Mouse (Mus musculus) hindbrain, embryonic 12.5 days (tissue): ENCODE measurements around the gene Mb. TPM values are rescaled to one million over a fixed set of nuclear protein-coding genes. Genes with fewer than 3 reads are reported as not detected.
"Not testable (repeated sequence)": the region's sequence is repeated elsewhere in the genome, so short reads cannot be mapped to it uniquely, and the experiment has no call there.

ENCODE experiments used
- ATAC-seq: fragments of 200-750 bp; cut with Nextera tagmentation; 2 replicates; pipeline ENCODE4 v1.8.0; 2017; ENCODE audit warnings: moderate TSS enrichment; ENCODE audit not compliant: low FRiP score
- H3K27ac ChIP-seq: fragments of 300-500 bp; sonication (generic); 2 replicates; pipeline ENCODE4 v1.5.1; 2016; ENCODE audit warnings: mild to moderate bottlenecking
- H3K27me3 ChIP-seq: fragments of 300-500 bp; sonication (generic); 2 replicates; pipeline ENCODE4 v1.6.1; 2016; ENCODE audit warnings: mild to moderate bottlenecking
- H3K36me3 ChIP-seq: fragments of 300-500 bp; sonication (generic); 2 replicates; pipeline ENCODE4 v1.6.1; 2016; ENCODE audit warnings: mild to moderate bottlenecking
- H3K4me1 ChIP-seq: fragments of 300-500 bp; sonication (generic); 2 replicates; pipeline ENCODE4 v1.6.1; 2016
- H3K4me2 ChIP-seq: fragments of 300-500 bp; sonication (generic); replicated peaks from 2 replicates; pipeline ENCODE4 v1.6.1; 2016; ENCODE audit warnings: mild to moderate bottlenecking
- H3K4me3 ChIP-seq: fragments of 300-500 bp; sonication (generic); 2 replicates; pipeline ENCODE4 v1.5.1; 2016; ENCODE audit warnings: mild to moderate bottlenecking
- H3K9ac ChIP-seq: fragments of 300-500 bp; sonication (generic); 2 replicates; pipeline ENCODE4 v1.6.1; 2016; ENCODE audit warnings: mild to moderate bottlenecking, moderate library complexity
- H3K9me3 ChIP-seq: fragments of 300-500 bp; sonication (generic); replicated peaks from 2 replicates; pipeline ENCODE4 v1.6.1; 2016; ENCODE audit warnings: mild to moderate bottlenecking
- WGBS: fragments of 180-500 bp; shearing (Covaris S2); methylation state at CpG from one replicate; pipeline ENCODE4 v1.1.7; 2016; 5-methylcytosine and 5-hydroxymethylcytosine counted together
- polyA plus RNA-seq: library from polyadenylated mRNA; unstranded; fragments of >200 nt; fragmentation: Nextera tagmentation; extraction: Ambion mirVana; gene quantifications from 2 replicates; pipeline ENCODE4 v1.2.1, GENCODE M21; 2016

Mb gene
- polyA plus RNA-seq, 1 experiment from 2014 or later: 0.80 TPM

DNA sequence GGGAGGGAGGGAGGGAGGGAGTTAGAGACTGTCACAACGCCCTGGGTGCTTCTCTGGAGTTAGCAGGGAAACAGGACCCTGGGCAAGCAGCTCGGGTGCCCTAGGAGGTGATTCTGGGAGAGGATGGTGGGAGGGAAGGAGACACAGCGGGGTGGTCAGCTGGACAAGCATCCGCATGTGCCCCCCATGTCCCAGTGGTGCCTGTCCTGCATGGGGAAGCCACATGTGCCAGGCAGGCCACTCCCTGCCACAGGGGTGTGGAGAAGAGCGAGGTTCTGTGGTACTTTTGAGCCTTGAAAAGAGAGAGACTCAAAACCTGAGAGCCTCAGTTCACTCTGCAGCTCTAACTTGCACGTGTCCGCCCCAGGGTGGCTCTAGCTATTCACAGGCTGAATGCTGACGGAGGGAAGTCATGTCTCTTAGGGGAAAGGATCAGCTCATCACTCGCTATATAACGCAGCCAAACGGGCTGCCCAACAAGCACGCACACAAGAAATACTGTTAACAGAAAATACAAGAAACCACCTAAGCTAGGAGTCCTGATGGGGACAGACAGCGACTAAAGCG lies 28.9 kb upstream of the Mb start:
- Histone ChIP-seq H3K27ac (no peak overlapping the region), H3K9me3 (no peaks in the 10 kb centered on the region), H3K4me1 (no peaks in the 10 kb centered on the region), H3K4me2 (no peak overlapping the region), H3K4me3 (no peak overlapping the region), H3K36me3 (peaks cover 46% of the 10 kb centered on the region), H3K9ac (no peak overlapping the region), H3K27me3 (no peaks in the 10 kb centered on the region)
- 62% methylated on average over 14 of the region's 14 CpGs for WGBS
- no peak for ATAC-seq

DNA sequence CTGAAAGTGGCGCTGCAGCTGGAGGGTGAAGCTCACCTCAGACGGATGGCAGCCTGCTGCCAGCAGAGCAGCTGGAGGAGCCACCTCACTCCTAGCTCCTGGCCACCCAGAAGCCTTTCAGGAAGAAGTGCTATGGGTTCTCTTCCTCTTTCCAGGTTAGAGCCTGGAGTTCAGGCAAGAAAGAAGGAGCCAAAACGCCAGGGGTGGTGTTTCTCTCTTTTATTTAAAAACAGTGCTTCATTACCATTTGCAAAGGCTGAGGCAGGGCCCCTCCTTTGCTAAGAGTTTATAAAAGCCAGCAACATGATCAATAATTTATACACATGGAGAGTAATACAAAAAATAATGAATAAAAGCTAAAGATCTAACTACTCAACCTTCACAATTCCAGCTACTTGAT lies 28.3 kb upstream of the Mb start:
- 43% methylated on average over 3 of the region's 3 CpGs for WGBS
- Histone ChIP-seq H3K27ac (no peak overlapping the region), H3K4me3 (no peak overlapping the region), H3K4me2 (no peak overlapping the region), H3K9ac (no peak overlapping the region), H3K27me3 (no peaks in the 10 kb centered on the region), H3K36me3 (peaks cover 46% of the 10 kb centered on the region), H3K9me3 (no peaks in the 10 kb centered on the region), H3K4me1 (no peaks in the 10 kb centered on the region)
- no peak for ATAC-seq

DNA sequence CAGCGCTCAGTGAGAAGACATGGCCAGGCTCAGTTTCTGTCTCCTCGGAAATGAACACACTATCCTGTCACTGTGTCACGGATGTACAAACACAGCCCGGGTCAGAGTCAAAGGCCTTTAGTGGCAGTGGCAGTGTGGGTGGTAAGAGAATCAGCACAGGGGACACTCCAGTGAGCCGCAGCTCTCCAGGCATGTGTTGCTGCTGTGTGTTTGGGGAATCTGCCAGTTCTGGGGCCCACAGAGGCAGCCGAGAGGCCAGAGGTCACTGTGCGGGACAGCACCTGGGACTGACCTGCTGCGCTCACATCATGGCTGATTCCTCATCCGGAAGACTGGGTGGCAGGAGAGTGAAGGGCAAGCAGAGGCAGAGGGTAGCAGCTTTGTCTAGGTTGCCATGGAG lies 27.4 kb upstream of the Mb start:
- ATAC-seq: no peak
- Histone ChIP-seq H3K36me3 (peaks cover 39% of the 10 kb centered on the region), H3K9me3 (no peaks in the 10 kb centered on the region), H3K27ac (no peak overlapping the region), H3K4me3 (no peak overlapping the region), H3K9ac (no peak overlapping the region), H3K4me1 (peaks cover under 1% of the 10 kb centered on the region; the same call in 1 of the 2 replicates), H3K4me2 (no peak overlapping the region), H3K27me3 (no peaks in the 10 kb centered on the region)
- 88% methylated on average over 9 of the region's 9 CpGs for WGBS

DNA sequence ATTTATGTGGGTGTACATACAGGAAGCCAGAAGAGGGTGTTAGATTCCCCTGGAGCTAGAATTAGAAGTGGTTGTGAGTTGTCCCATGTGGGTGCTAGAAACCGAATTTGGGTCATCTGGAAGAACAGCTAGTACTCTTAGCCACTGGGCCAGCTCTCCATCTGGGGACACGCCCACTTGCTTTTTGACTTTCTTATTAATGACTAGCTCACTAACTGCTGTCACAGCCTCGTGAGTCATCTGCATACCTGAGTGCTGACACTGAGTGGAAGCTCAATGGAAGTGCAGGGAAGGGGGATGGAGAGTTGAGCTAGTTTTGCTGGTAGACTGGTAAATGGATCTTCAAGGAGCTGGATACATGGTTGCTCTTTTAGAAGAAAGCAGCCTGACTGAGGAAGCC lies 26.1 kb upstream of the Mb start:
- no peak for ATAC-seq
- Histone ChIP-seq H3K27me3 (no peaks in the 10 kb centered on the region), H3K9me3 (no peaks in the 10 kb centered on the region), H3K9ac (no peak overlapping the region), H3K4me3 (no peak overlapping the region), H3K36me3 (peaks cover 29% of the 10 kb centered on the region), H3K4me2 (no peak overlapping the region), H3K27ac (no peak overlapping the region), H3K4me1 (peaks cover 11% of the 10 kb centered on the region)
- WGBS: 84% methylated on average over 3 of the region's 3 CpGs

DNA sequence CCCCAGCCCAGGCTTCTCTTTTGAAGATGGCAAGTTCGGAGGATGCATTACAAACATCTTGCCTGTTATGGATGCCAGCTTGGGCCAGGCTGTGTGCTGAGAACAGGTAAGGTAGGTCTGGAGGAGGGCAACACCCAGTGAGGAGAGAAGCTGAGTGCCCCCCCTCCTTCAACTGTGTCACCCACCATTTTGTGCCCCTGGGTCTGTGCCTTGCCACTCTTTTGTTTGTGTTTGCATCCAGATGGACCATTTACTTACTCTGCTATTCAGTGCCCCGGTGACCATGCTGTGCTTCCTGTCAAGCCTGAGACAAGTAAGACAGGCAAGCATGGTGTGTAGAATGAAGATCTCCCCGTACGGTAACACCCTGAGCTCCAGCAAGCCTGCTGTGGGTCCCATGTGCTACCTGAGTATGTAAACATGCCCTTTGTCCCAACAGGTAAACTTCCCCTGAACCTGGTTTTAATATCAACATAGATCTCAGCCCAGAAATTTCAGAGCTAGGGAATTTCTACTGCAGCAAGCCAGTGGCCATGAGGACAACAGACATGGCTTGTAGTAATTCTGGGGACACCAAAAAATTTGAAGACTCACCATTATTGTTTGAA lies 22.2 kb upstream of the Mb start:
- Histone ChIP-seq H3K4me1 (peaks cover 16% of the 10 kb centered on the region), H3K27ac (no peak overlapping the region), H3K36me3 (peaks cover 17% of the 10 kb centered on the region), H3K4me2 (no peak overlapping the region), H3K27me3 (no peaks in the 10 kb centered on the region), H3K9me3 (no peaks in the 10 kb centered on the region), H3K4me3 (no peak overlapping the region), H3K9ac (no peak overlapping the region)
- WGBS: 56% methylated on average over 4 of the region's 4 CpGs
- no peak for ATAC-seq

DNA sequence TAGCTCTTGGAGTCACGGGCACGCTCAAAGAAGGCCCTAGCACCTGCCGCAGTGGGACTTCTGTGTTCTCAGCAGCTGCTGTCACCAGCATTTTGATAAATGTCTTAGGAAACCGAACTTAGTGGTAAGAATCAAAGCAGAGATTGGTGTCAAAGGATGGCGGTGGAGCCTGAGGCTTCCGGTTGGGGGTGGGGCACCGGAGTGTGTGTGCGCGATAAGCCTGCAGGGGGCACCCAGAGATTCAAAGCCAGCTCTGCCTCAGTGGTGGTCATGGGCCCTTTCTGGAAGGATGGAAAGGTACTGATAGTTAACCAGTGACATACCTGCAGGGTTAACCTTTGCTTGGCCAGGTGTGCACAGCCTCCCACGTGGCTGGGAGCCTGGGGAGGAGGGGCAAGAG lies 21.0 kb upstream of the Mb start:
- WGBS: 20% methylated on average over 10 of the region's 10 CpGs
- H3K4me1 ChIP-seq: peaks cover 16% of the 10 kb centered on the region
- no peak for ATAC-seq

DNA sequence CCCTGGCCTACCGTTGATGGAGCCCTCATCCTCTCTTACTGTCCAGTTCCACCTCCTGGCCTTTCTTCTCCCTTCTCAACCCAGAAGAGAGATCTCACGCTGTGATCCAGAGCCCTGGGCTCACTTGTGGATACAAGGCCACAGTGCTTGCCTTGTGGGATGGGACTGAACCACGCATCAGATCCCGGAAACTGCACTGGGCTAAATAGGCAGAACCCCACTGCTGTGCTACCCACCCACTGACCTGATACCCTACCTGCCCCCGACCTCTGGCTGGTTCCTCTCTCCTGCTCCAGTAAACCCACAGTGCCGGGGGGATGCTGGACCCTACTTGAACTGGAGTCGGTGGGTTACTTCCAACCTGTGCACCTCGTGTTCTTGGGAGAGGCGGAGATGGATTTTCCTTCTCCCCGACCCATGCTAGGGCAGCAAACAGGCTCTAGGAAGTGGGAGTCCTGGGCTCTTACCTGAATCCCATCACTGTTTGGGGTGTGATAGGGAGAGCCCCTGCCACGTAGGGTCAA lies 20.3 kb upstream of the Mb start:
- Histone ChIP-seq H3K4me2 (no peak overlapping the region), H3K27ac (no peak overlapping the region), H3K9ac (no peak overlapping the region), H3K27me3 (no peaks in the 10 kb centered on the region), H3K4me1 (peaks cover 16% of the 10 kb centered on the region), H3K36me3 (no peaks in the 10 kb centered on the region; the same call in 1 of the 2 replicates), H3K4me3 (no peak overlapping the region), H3K9me3 (no peaks in the 10 kb centered on the region)
- ATAC-seq: no peak
- WGBS: 88% methylated on average over 11 of the region's 11 CpGs

More for the DNA sequence above, 21.0 kb upstream of the Mb start:
- Histone ChIP-seq H3K9me3 (no peaks in the 10 kb centered on the region), H3K4me2 (no peak overlapping the region), H3K27ac (no peak overlapping the region), H3K4me3 (no peak overlapping the region), H3K36me3 (peaks cover 5% of the 10 kb centered on the region; the same call in 1 of the 2 replicates), H3K9ac (0 out of 2 replicates have a peak overlapping the region, but pooled peaks have one; percentile 33), H3K27me3 (no peaks in the 10 kb centered on the region)

DNA sequence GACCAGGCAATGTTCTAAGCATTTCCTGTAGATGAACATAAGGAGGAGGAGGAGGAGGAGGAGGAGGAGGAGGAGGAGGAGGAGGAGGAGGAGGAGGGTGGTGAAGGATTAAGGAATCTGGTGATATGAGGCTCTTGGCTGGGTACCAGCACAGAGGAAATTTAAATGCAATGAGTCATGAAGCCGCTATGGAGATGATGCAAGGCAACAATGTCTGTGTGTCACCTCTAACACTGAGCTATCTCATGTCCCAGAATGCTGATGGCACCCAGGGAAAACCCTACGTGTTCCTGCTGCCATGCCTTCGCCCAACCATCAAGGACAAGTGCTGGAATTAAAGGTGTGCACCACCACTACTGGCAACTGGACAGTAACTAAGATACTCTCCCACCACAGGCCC lies 18.5 kb upstream of the Mb start:
- Histone ChIP-seq H3K4me1 (peaks cover 16% of the 10 kb centered on the region), H3K36me3 (no peaks in the 10 kb centered on the region), H3K4me3 (no peak overlapping the region), H3K9me3 (no peaks in the 10 kb centered on the region), H3K4me2 (no peak overlapping the region), H3K9ac (no peak overlapping the region), H3K27me3 (no peaks in the 10 kb centered on the region), H3K27ac (no peak overlapping the region)
- WGBS: 94% methylated on average over 3 of the region's 3 CpGs
- no peak for ATAC-seq

DNA sequence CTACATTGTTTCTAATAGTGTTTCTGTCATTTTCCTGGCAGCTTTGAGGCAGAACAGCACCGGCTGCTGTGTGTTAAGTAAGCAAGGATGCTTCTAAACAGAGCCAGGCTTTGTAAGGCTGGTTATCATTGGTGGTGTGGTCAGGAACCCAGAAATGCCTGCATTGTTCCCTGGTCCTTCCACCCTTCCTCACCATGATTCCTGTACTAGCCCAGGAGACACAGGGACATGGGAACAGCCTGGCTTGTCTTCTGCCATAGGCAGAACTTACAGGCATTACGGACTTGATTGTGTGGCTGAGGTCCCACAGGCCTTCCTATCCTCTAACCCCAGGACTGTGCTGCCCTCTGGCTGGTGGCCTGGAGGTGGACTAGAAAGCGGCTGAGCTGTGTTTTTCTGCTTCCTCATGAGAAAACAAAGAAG lies 18.0 kb upstream of the Mb start:
- no peaks in the 10 kb centered on the region for H3K9me3 ChIP-seq
- peaks cover 16% of the 10 kb centered on the region for H3K4me1 ChIP-seq
- no peak for ATAC-seq
- H3K27ac ChIP-seq: no peak overlapping the region
- H3K36me3 ChIP-seq: no peaks in the 10 kb centered on the region
- H3K4me2 ChIP-seq: no peak overlapping the region
- no peak overlapping the region for H3K9ac ChIP-seq
- no peaks in the 10 kb centered on the region for H3K27me3 ChIP-seq
- H3K4me3 ChIP-seq: no peak overlapping the region
- WGBS: 62% methylated on average over 3 of the region's 3 CpGs

DNA sequence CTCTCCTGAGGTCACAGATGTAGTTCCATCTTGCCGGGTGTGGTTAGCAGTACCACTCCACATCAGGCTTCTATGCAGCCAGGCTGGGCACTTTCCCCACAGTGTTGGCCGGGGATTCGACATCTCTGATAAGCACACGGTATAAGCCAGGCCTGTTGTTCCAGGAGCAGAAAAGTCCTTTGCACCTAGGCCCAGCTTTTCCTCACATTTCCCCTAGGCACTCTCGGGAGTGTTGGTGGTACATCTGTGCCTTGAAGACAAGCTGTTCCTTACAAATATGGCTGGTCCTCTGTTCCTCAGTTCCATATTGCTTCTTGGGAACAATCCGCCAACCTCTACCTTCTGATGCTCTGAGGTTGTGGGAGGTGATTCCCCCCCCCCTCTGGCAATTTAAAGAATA lies 15.8 kb upstream of the Mb start:
- Histone ChIP-seq H3K36me3 (no peaks in the 10 kb centered on the region), H3K27me3 (no peaks in the 10 kb centered on the region), H3K9ac (no peak overlapping the region), H3K9me3 (no peaks in the 10 kb centered on the region), H3K4me2 (no peak overlapping the region), H3K4me1 (0 out of 2 replicates have a peak, but pooled peaks cover 3% of the 10 kb centered on the region), H3K4me3 (no peak overlapping the region), H3K27ac (no peak overlapping the region)
- ATAC-seq: no peak
- 81% methylated on average over 6 of the region's 6 CpGs for WGBS

DNA sequence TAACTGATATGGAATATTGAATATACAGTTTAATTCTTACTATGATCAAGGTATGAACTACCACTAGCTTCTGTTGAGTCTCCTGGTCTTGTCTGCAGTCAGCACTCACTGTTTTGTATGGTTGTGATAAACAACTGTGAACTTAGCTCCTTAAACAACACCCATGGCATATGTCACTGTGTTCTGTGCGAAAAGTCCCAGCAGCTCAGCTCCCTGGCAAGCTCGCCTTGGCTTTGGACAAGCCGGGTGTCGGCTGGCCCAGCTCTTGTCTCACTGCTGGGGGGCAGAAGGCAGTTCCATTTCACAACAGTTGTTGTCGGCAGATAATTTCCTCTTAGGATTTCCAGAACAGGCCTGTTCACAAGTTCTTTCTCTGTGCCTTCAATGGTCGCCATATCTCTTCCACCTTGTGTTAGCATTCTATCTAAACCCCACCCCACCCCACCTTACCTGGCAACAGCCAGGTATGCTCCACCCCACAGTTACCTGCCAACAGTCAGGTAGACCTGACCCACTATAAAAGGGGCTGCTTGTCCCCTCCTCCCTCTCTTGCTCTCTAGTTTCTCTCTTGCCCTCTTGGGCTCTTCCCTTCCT lies 14.9 kb upstream of the Mb start:
- Histone ChIP-seq H3K4me1 (0 out of 2 replicates have a peak, but pooled peaks cover 3% of the 10 kb centered on the region), H3K9me3 (no peaks in the 10 kb centered on the region), H3K36me3 (no peaks in the 10 kb centered on the region), H3K4me3 (no peak overlapping the region), H3K9ac (no peak overlapping the region), H3K27ac (no peak overlapping the region), H3K4me2 (no peak overlapping the region), H3K27me3 (no peaks in the 10 kb centered on the region)
- no peak for ATAC-seq
- 92% methylated on average over 6 of the region's 6 CpGs for WGBS

DNA sequence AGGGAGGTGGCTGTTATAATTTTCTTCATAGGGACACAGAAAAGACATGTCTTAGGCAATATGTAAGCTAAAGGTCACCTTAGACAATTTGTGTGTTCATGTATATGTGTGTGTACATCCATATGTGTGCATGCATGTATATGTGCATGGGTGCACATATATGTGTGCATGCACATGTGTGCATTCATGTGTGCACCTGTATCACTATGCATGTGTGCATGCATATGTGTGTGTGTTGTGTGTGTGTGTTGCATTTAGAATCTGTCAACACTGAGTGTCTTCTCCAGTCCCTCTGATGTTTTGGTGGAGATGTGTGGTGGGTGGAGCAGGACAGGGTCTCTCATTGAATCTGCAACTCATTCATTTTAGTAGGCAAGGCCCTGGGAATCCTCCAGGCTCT lies 12.3 kb upstream of the Mb start:
- no peak for ATAC-seq
- Histone ChIP-seq H3K4me1 (no peaks in the 10 kb centered on the region), H3K27ac (no peak overlapping the region), H3K9ac (no peak overlapping the region), H3K36me3 (no peaks in the 10 kb centered on the region), H3K9me3 (no peaks in the 10 kb centered on the region), H3K27me3 (no peaks in the 10 kb centered on the region), H3K4me2 (no peak overlapping the region), H3K4me3 (no peak overlapping the region)

DNA sequence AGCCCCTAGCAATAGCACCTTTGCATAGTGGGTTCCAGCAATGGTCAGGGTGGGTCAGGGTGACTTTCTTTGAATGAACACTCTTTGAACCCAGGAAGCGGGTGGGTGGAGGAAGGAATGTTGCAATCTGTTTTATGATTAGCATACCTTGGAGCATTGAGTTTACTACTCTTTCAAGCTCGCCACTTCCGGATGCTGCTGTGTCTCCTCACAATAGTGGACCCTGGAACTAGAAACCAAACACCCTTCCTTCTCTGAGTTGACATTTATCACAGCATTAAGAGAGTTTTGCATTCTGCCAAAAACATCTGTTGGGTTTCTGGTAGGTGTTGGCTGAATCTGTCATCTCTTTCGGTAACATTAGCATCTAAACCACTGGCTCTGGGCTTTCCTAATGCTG lies 8.9 kb upstream of the Mb start:
- H3K4me3 ChIP-seq, ATAC-seq, H3K9ac ChIP-seq, H3K9me3 ChIP-seq, H3K36me3 ChIP-seq, H3K27ac ChIP-seq, H3K4me2 ChIP-seq, H3K27me3 ChIP-seq: not testable (repeated sequence)
- WGBS: 97% methylated on average over 4 of the region's 4 CpGs
- peaks cover 12% of the 10 kb centered on the region for H3K4me1 ChIP-seq
